Mouse (Mus musculus) heart, embryonic 12.5 days (tissue): Measurements from ENCODE around the gene Zfp710. TPM values are rescaled to one million over a fixed set of nuclear protein-coding genes. Genes with fewer than 3 reads are reported as not detected.

Source experiments
- ATAC-seq: fragments of 200-750 bp; cut with Nextera tagmentation; 2 replicates; pipeline ENCODE4 v1.8.0; 2017; ENCODE audit warnings: moderate TSS enrichment, moderate library complexity; ENCODE audit not compliant: insufficient number of reproducible peaks, low FRiP score
- H3K27ac ChIP-seq: fragments of 300-500 bp; sonication (generic); 2 replicates; pipeline ENCODE4 v1.5.1; 2016; ENCODE audit warnings: mild to moderate bottlenecking, moderate library complexity; ENCODE audit not compliant: poor library complexity, severe bottlenecking
- H3K27me3 ChIP-seq: fragments of 300-500 bp; sonication (generic); replicated peaks from 2 replicates; pipeline ENCODE4 v1.6.1; 2016; ENCODE audit warnings: mild to moderate bottlenecking, moderate library complexity
- H3K36me3 ChIP-seq: fragments of 300-500 bp; sonication (generic); 2 replicates; pipeline ENCODE4 v1.6.1; 2016; ENCODE audit warnings: mild to moderate bottlenecking, moderate library complexity
- H3K4me1 ChIP-seq: fragments of 300-500 bp; sonication (generic); replicated peaks from 2 replicates; pipeline ENCODE4 v1.6.1; 2016; ENCODE audit warnings: mild to moderate bottlenecking
- H3K4me2 ChIP-seq: fragments of 300-500 bp; sonication (generic); 2 replicates; pipeline ENCODE4 v1.6.1; 2016; ENCODE audit warnings: mild to moderate bottlenecking, moderate library complexity
- H3K4me3 ChIP-seq: fragments of 300-500 bp; sonication (generic); 2 replicates; pipeline ENCODE4 v1.5.1; 2016; ENCODE audit warnings: mild to moderate bottlenecking
- H3K9ac ChIP-seq: fragments of 300-500 bp; sonication (generic); 2 replicates; pipeline ENCODE4 v1.6.1; 2016; ENCODE audit warnings: mild to moderate bottlenecking, moderate library complexity
- H3K9me3 ChIP-seq: fragments of 300-500 bp; sonication (generic); replicated peaks from 2 replicates; pipeline ENCODE4 v1.6.1; 2016; ENCODE audit warnings: mild to moderate bottlenecking, moderate library complexity
- WGBS: fragments of 180-500 bp; shearing (Covaris S2); methylation state at CpG from one replicate; pipeline ENCODE4 v1.1.7; 2016; 5-methylcytosine and 5-hydroxymethylcytosine counted together
- polyA plus RNA-seq: library from polyadenylated mRNA; unstranded; fragments of >200 nt; fragmentation: Nextera tagmentation; extraction: Ambion mirVana; gene quantifications from 2 replicates; pipeline ENCODE4 v1.2.1, GENCODE M21; 2016

Gene Zfp710
- polyA plus RNA-seq, 1 experiment from 2014 or later, result 13.5 TPM

DNA sequence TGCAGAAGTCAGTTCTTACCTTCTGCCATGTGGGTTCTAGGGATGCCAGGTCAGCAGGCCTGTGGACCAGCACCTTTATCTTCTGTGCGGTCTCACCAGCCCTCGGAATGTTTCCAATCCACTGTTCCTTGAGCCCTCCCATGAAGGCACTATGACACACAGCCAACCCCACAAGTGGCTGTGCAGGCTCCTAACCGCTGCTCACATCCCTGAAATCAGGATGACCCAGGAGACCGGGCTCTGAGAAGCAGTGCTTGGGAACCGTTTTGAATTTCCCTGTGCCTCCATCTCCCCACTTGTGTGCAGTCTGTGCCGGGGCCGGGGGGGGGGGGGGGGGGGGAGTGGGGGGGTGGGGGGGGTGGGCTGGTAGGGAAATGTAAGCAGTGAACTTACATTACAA lies 43.7 kb downstream of the Zfp710 start:
- Histone ChIP-seq H3K4me3 (no peak overlapping the region), H3K36me3 (no peaks in the 10 kb centered on the region), H3K27ac (0 out of 2 replicates have a peak overlapping the region, but pooled peaks have one; percentile 74), H3K27me3 (no peaks in the 10 kb centered on the region), H3K4me1 (peaks cover 71% of the 10 kb centered on the region), H3K9ac (no peak overlapping the region), H3K4me2 (no peak overlapping the region), H3K9me3 (no peaks in the 10 kb centered on the region)
- ATAC-seq, result no peak
- 52% methylated on average over 5 of the region's 7 CpGs for WGBS

DNA sequence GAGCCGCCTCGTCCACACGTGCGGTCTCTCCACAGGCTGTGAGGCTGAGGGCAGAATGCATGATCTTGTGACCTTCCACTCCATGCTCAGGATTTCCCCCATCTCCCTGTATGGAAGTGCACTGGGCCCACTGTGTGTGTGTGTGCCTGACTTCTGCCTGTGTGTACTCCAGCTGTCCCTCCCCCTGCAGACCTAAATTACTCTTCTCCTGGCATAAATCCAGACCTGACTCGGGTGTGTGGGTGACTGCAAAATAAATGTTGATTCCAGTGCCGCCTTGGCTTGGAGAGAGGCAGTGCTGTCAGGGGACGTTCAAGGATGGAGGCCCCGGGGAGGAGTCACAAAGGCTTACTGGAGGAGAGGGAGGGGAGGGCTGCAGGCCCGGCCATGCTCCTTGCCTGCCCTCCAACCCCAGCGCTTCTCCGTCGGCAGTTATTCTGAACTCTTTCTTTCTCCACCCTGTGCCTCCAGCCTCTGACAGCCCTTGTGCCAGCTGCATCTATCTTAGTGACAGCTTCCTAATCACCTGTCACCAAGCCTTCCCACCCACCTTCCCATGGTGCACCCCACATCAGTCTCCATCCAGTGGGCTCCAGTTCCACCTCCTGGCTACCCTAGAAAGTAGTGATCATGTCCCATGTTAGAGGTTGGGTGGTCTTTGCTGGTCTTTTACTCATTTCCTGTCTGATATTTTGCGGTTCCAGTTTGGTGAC lies 45.2 kb downstream of the Zfp710 start:
- peaks cover 81% of the 10 kb centered on the region for H3K4me1 ChIP-seq
- peak overlapping the region; percentile 22; the same call in 1 of the 2 replicates for H3K9ac ChIP-seq
- H3K4me3 ChIP-seq, result no peak overlapping the region
- no peaks in the 10 kb centered on the region for H3K36me3 ChIP-seq
- peak overlapping the region; percentile 24 for H3K4me2 ChIP-seq
- no peaks in the 10 kb centered on the region for H3K27me3 ChIP-seq
- peak; percentile 61 for ATAC-seq
- no peaks in the 10 kb centered on the region for H3K9me3 ChIP-seq
- H3K27ac ChIP-seq, result peak overlapping the region; percentile 74
- WGBS, result 17% methylated on average over 13 of the region's 13 CpGs

DNA sequence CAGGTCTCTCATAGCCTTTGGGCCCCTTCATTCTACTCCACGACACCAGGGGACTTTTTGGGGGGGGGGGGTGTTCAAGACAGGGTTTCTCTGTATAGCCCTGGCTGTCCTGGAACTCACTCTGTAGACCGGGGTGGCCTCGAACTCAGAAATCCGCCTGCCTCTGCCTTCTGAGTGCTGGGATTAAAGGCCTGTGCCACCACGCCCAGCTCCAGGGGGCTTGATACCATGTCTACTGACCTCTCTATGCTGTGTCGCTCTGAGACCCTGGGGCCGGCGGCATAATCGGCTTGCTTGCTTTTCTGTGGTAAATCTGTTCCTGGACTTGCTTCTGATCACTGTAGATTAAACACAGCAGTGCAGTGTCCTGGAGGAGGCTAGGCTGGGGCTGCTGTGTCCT lies 46.6 kb downstream of the Zfp710 start:
- ATAC-seq, result no peak
- peaks cover 84% of the 10 kb centered on the region for H3K4me1 ChIP-seq
- WGBS, result 86% methylated on average over 9 of the region's 9 CpGs
- no peaks in the 10 kb centered on the region for H3K27me3 ChIP-seq
- H3K4me3 ChIP-seq, result no peak overlapping the region
- H3K27ac ChIP-seq, result no peak overlapping the region
- H3K4me2 ChIP-seq, result no peak overlapping the region
- H3K9me3 ChIP-seq, result no peaks in the 10 kb centered on the region
- peak overlapping the region; percentile 17; the same call in 1 of the 2 replicates for H3K9ac ChIP-seq
- no peaks in the 10 kb centered on the region for H3K36me3 ChIP-seq

DNA sequence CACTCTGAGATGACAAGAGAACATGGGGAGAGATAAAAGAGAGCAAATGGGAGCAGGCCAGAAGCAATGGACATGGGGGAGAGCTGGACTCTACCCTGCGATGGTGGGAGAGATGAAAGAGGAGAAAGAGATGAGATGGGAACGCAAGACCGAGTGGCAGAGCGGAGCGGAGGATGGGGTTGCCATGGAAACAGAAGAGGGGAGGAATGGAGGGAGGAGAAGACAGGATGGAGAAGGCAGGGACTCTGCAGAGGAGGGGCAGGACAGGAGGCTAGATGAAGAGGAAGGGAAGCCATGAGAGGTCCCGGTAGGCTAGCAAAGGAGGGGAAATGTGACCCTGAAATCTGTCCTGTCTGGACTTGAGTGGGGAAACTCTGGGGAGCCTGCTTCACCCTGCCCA lies 47.7 kb downstream of the Zfp710 start:
- Histone ChIP-seq H3K9ac (no peak overlapping the region), H3K27me3 (no peaks in the 10 kb centered on the region), H3K4me3 (no peak overlapping the region), H3K36me3 (no peaks in the 10 kb centered on the region), H3K4me1 (peaks cover 87% of the 10 kb centered on the region), H3K4me2 (no peak overlapping the region), H3K9me3 (no peaks in the 10 kb centered on the region), H3K27ac (no peak overlapping the region)
- no peak for ATAC-seq
- 75% methylated on average over 6 of the region's 6 CpGs for WGBS

DNA sequence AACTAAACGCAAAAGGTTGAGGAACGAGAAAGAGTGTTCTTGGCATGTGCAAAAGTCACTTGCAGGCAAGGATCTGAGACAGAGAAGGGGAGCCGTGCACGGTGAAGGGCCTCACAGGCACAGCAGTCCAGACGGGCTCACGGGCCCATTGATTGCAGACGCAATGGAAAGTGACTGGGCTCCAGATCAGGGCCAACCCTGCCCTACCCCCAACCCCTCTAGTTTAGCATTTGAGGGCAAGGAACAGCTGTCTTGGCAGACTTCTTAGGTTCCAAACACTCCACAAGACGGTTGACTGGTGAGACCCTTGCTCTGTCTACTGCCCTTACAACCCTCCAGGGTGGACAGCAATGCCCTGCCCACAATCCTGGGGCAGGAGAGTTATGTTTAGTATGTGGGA lies 48.9 kb downstream of the Zfp710 start:
- Histone ChIP-seq H3K4me2 (no peak overlapping the region), H3K9me3 (no peaks in the 10 kb centered on the region), H3K9ac (no peak overlapping the region), H3K27me3 (no peaks in the 10 kb centered on the region), H3K4me1 (peaks cover 91% of the 10 kb centered on the region), H3K36me3 (no peaks in the 10 kb centered on the region), H3K4me3 (no peak overlapping the region), H3K27ac (no peak overlapping the region)
- WGBS, result 82% methylated on average over 8 of the region's 8 CpGs
- ATAC-seq, result no peak

DNA sequence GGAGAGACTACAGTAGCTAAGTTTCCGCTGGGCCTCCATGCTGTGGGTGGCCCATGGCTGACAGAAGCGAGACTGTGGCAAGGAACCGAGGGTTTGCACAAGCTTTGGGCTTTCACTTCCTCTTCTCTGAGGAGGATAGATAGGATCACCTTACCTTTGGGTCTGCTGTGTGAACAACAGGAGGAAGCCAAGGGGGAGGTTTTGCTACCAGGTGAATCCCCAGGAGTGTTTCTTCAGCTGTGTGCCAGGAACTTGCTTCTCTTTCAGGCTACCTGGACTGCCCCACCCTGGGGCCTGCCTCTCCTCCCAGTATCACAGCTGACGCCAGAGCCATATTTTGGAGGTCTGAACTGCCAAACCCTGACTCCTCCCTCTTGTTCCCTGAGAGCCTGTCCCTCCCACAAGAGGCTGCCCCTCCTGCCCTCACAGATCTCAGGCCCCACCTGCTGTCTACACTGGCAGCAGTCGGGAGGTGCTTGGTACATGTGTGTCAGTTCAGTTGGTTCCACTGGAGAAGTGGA lies 50.4 kb downstream of the Zfp710 start:
- peak overlapping the region; percentile 59 for H3K27ac ChIP-seq
- ATAC-seq, result no peak
- H3K4me2 ChIP-seq, result no peak overlapping the region

DNA sequence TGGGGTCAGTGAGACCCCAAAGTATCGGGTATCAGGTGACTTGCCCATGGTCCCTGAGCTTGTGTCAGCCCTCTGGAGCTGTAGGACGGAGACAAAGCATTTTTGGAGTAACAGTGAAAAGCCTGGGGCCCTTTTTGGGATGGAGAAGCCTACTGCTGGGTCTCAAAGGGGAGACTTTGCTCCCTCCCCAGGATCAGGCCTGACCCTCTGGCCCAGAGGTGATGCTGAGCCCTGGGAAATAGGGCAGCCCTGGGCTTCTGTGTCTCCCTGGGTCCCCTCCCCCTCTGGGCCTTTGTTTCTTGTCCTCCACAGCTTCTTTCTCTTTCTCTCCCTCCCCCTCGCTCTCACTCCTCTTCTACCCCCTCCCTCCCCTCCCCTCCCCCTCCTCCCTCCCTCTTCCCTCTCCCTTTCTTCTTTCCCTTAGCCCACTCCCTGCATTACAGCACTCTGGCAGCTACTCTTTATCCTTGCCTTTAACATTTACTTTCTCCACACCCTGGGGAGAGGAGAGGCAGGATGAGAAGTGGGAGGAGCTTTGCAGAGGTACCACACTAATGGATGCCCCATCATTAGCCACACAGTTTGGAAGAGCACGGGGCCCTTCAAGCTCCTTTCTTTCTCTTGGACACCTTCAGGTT lies 51.5 kb downstream of the Zfp710 start:
- peaks cover 2% of the 10 kb centered on the region for H3K36me3 ChIP-seq
- peak overlapping the region; percentile 48 for H3K9ac ChIP-seq
- no peak overlapping the region for H3K4me3 ChIP-seq
- no peaks in the 10 kb centered on the region for H3K9me3 ChIP-seq
- H3K27ac ChIP-seq, result peak overlapping the region; percentile 42
- 42% methylated on average over 4 of the region's 4 CpGs for WGBS
- H3K4me2 ChIP-seq, result no peak overlapping the region
- no peak for ATAC-seq
- H3K4me1 ChIP-seq, result peaks cover 80% of the 10 kb centered on the region
- H3K27me3 ChIP-seq, result no peaks in the 10 kb centered on the region

More for the DNA sequence above, 50.4 kb downstream of the Zfp710 start:
- Histone ChIP-seq H3K9me3 (no peaks in the 10 kb centered on the region), H3K9ac (no peak overlapping the region), H3K27me3 (no peaks in the 10 kb centered on the region), H3K36me3 (no peaks in the 10 kb centered on the region), H3K4me3 (no peak overlapping the region), H3K4me1 (peaks cover 83% of the 10 kb centered on the region)
- 42% methylated on average over 5 of the region's 5 CpGs for WGBS

DNA sequence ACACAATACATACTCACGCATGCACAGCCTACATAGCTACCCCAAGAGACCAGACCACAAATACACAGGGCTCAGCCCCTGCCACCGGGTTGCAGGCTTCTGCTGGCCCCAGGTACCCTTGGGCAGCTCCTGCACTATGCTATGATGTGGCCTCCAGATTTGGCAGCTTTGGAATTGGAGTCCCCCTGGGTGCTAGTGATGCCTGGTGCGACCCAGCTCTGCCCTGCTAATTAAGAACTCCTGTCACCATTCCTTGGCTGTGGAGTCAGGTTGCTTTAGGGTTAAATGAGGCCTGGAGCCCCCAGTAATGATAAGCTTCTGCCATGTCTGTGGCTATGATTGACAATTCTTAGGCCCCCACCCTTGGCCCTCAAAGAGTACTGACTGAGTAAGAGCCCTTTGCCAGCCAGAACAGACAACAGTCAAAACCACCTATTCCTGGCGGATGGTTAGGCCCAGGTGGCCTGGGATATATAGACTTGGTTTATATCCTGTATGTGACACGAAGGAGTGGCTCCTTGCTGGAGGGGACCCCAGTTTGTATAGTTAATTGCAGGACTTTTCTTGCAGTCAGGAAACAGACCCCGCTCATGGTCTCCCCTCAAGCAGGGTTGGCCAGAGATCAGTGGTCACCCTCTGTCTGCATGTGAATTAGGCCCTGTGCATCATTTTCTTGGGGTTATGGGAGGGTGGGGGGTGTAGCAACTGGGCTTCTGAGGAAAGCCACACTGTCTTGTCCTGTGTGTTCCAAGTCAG lies 52.5 kb downstream of the Zfp710 start:
- Histone ChIP-seq H3K4me1 (peaks cover 79% of the 10 kb centered on the region), H3K27me3 (no peaks in the 10 kb centered on the region), H3K27ac (peak overlapping the region; percentile 39), H3K36me3 (peaks cover 13% of the 10 kb centered on the region), H3K4me3 (no peak overlapping the region), H3K9ac (0 out of 2 replicates have a peak overlapping the region, but pooled peaks have one; percentile 48), H3K9me3 (no peaks in the 10 kb centered on the region), H3K4me2 (no peak overlapping the region)
- WGBS, result 59% methylated on average over 6 of the region's 6 CpGs
- no peak for ATAC-seq

DNA sequence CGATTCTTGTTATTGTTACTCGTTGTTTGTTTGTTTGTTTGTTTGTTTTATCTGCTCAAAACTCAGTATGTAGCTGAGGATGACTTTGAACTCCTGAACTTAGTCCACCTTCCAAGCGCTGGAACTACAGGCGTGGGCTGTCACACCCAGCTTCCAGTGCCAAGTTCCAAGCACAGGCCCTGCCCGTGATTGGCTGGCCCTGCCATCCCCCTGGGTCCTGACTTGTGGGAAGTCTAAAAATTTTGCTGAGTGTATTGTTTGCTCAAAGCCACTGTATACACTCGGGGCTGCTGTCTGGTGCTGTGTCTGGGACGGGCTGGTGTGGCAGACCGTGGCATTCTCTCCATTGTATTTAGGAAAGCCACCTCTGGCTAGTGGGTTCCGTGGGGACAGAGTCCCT lies 53.2 kb downstream of the Zfp710 start:
- Histone ChIP-seq H3K4me1 (peaks cover 75% of the 10 kb centered on the region), H3K36me3 (peaks cover 19% of the 10 kb centered on the region), H3K9ac (no peak overlapping the region), H3K4me3 (no peak overlapping the region), H3K27me3 (no peaks in the 10 kb centered on the region), H3K27ac (peak overlapping the region; percentile 31), H3K9me3 (no peaks in the 10 kb centered on the region), H3K4me2 (no peak overlapping the region)
- no peak for ATAC-seq
- 65% methylated on average over 9 of the region's 9 CpGs for WGBS

DNA sequence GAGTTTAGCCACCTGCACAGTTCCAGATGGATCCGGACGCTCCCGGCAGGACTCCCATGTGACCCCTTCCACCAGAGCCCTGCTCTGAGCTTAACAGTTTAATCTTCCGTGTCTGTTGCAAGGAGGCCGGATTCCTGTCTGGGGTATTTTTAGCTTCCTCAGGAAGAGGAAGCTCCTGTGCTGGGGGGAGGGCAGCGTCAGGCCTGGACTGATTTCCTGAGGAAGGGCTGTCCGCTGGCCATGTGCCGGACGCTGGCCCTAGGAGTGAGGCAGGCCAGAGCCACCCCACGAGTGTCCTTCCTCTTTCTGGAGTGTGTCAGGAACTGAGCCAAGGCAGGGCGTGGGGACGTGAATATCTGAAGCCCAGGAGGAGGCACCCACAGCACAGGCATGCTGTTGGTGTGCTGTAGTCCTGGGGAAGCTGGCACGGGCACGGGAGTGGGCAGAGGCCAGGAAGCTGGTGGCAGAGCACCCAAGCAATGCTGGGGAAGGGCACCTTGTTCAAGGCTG lies 54.2 kb downstream of the Zfp710 start:
- Histone ChIP-seq H3K27ac (peak overlapping the region; percentile 92), H3K27me3 (no peaks in the 10 kb centered on the region), H3K4me1 (peaks cover 70% of the 10 kb centered on the region), H3K36me3 (peaks cover 30% of the 10 kb centered on the region), H3K4me2 (peak overlapping the region; percentile 50), H3K9ac (peak overlapping the region; percentile 47; the same call in 1 of the 2 replicates), H3K9me3 (no peaks in the 10 kb centered on the region), H3K4me3 (0 out of 2 replicates have a peak overlapping the region, but pooled peaks have one; percentile 0)
- 6% methylated on average over 14 of the region's 14 CpGs for WGBS
- ATAC-seq, result peak; percentile 77
